Mouse (Mus musculus): ENCODE measurements around the gene Pld6. TPM values are rescaled to one million over a fixed set of nuclear protein-coding genes. Genes with fewer than 3 reads are reported as not detected.

The Pld6 gene
- polyA plus RNA-seq, 1 experiment from 2014 or later = 0.72 TPM

GRCm38 (mm10) chr11:59810480-59811158, 23.2 kb upstream of the Pld6 start:
- no peaks in the 10 kb centered on the region for H3K27me3 ChIP-seq (ENCODE audit: control insufficient read depth, insufficient read depth, low read length)
- peak overlapping the region; percentile 71 for H3K4me3 ChIP-seq (ENCODE audit: low read depth, low read length)
- peak overlapping the region; percentile 97 for H3K9ac ChIP-seq (ENCODE audit: low read length)
- H3K4me1 ChIP-seq (replicated peaks; ENCODE audit: control insufficient read depth, insufficient read depth, low read length) = peaks cover 5% of the 10 kb centered on the region; the same call in 1 of the 2 replicates
- peak overlapping the region; percentile 88 for H3K4me2 ChIP-seq (ENCODE audit: low read depth, low read length, severe bottlenecking)
- H3K27ac ChIP-seq (ENCODE audit: low read depth, low read length) = peak overlapping the region; percentile 94
- no peaks in the 10 kb centered on the region for H3K36me3 ChIP-seq (ENCODE audit: control insufficient read depth, insufficient read depth, low read length)
- no peaks in the 10 kb centered on the region for H3K9me3 ChIP-seq (ENCODE audit: control insufficient read depth, low read length)
- DNase-seq (ENCODE audit: low spot score) (no peak), ATAC-seq (replicated peaks; ENCODE audit: low FRiP score) (no peak)
- WGBS = 70% methylated on average over 14 of the region's 14 CpGs

DNA sequence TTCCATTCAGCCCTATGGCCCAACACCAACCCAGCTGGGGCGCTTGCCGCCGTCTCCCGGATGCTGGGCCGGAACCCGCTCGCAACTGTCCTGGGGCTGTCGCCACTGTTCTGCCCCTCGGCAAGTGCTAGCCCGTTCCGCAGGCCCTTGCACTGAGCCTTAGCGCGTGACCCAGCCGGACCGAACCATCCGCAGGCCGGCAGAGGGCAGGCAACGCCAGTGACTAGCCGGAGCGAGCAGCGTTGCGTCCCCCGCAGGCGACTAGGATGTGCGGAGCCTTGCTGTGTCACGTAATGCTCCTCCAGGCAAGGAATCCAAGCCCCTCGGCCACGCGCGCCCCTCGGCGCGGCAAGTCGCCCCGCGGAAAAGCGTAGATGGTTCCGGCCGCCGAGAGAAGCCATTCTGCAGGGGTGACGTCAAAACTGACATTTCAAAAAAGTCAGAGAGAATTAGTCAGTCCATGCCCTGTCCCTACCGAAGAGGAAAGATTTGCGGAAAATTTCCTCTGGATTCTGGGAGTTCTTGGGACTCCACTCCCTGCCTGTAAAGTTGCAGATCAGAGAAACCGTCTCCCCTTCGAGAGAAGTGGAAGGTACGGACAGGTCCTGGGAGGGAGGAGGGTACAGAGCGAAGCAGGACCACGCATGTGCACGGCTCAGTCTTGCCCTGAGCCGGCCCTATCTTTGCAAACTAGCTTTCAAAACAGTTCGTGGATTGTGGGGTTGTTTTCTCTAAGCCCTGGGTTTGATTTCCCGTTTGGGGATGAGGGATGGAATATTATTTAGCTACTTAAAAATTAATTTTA, 22.4 kb upstream of the Pld6 start, which contains the start of gene Flcn:
Gene Flcn, minus strand, starts transcription at position 347 of the 805 bp plus-strand sequence.
- Histone ChIP-seq H3K27me3 (ENCODE audit: control insufficient read depth, insufficient read depth, low read length) (no peaks in the 10 kb centered on the region), H3K36me3 (ENCODE audit: control insufficient read depth, insufficient read depth, low read length) (no peaks in the 10 kb centered on the region), H3K27ac (ENCODE audit: low read depth, low read length) (peak within 1 kb of the TSS; percentile 94), H3K9me3 (ENCODE audit: control insufficient read depth, low read length) (no peaks in the 10 kb centered on the region), H3K4me2 (ENCODE audit: low read depth, low read length, severe bottlenecking) (peak within 1 kb of the TSS; percentile 88), H3K9ac (ENCODE audit: low read length) (peak within 1 kb of the TSS; percentile 97), H3K4me3 (ENCODE audit: low read depth, low read length) (peak within 1 kb of the TSS; percentile 71), H3K4me1 (replicated peaks; ENCODE audit: control insufficient read depth, insufficient read depth, low read length) (peaks cover 5% of the 10 kb centered on the region; the same call in 1 of the 2 replicates)
- under 1% methylated on average over 52 of the region's 52 CpGs for WGBS
- peak; percentile 95 for ATAC-seq (replicated peaks; ENCODE audit: low FRiP score)
- DNase-seq (ENCODE audit: low spot score) = peak; percentile 92

- H3K9me3 ChIP-seq (ENCODE audit: control insufficient read depth, low read length) = no peaks in the 10 kb centered on the region
- H3K27ac ChIP-seq (ENCODE audit: low read depth, low read length) = peak overlapping the region; percentile 94; the same call in 1 of the 2 replicates
- DNase-seq (ENCODE audit: low spot score) (no peak), ATAC-seq (replicated peaks; ENCODE audit: low FRiP score) (no peak)
- H3K4me3 ChIP-seq (ENCODE audit: low read depth, low read length) = peak overlapping the region; percentile 71
- WGBS = 1% methylated on average over 15 of the region's 15 CpGs
- H3K36me3 ChIP-seq (ENCODE audit: control insufficient read depth, insufficient read depth, low read length) = no peaks in the 10 kb centered on the region
- peaks cover 5% of the 10 kb centered on the region; the same call in 1 of the 2 replicates for H3K4me1 ChIP-seq (replicated peaks; ENCODE audit: control insufficient read depth, insufficient read depth, low read length)
- H3K9ac ChIP-seq (ENCODE audit: low read length) = peak overlapping the region; percentile 97
- H3K4me2 ChIP-seq (ENCODE audit: low read depth, low read length, severe bottlenecking) = peak overlapping the region; percentile 88
- no peaks in the 10 kb centered on the region for H3K27me3 ChIP-seq (ENCODE audit: control insufficient read depth, insufficient read depth, low read length)
Observed at GRCm38 (mm10) chr11:59809071-59809669, 21.7 kb upstream of the Pld6 start.

DNA sequence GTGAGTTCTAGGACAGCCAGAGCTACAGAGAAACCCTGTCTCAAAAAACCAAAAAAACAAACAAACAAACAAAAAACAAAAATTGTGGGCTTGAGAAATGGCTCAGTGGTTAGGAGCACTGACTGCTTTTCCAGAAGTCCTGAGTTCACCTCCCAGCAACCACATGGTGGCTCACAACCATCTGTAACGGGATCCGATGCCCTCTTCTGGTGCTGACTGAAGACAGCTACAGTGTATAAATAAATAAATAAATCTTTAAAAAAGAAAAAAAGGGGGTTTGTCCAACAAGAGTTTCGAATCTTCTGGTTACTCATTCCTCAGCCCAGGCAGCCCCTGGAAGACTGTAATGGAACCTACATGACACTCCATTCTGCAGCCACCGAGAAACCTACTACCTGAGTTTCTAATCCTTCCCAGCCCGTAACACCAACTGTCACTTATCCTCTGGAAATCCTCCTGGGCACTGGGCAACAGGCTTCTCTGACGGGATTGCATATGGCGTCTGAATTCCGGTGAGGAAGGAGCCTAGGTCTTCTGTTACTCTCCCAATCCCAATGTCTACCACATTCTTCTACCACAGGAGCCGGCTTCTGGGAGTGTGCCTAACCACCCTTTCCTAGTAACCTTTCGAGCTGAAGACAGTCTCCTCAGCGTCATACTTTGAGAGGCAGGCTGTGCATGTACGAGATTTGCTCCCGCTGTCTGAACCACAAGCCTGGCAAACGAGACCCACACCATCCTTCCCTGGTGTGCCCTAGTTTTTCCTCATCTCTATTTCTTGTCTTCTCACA, 20.9 kb upstream of the Pld6 start:
- Histone ChIP-seq H3K4me2 (ENCODE audit: low read depth, low read length, severe bottlenecking) (peak overlapping the region; percentile 88), H3K27me3 (ENCODE audit: control insufficient read depth, insufficient read depth, low read length) (no peaks in the 10 kb centered on the region), H3K9me3 (ENCODE audit: control insufficient read depth, low read length) (no peaks in the 10 kb centered on the region), H3K27ac (ENCODE audit: low read depth, low read length) (no peak overlapping the region), H3K4me1 (replicated peaks; ENCODE audit: control insufficient read depth, insufficient read depth, low read length) (peaks cover 5% of the 10 kb centered on the region; the same call in 1 of the 2 replicates), H3K9ac (ENCODE audit: low read length) (no peak overlapping the region), H3K4me3 (ENCODE audit: low read depth, low read length) (peak overlapping the region; percentile 71), H3K36me3 (ENCODE audit: control insufficient read depth, insufficient read depth, low read length) (no peaks in the 10 kb centered on the region; the same call in 1 of the 2 replicates)
- ATAC-seq (replicated peaks; ENCODE audit: low FRiP score) (no peak), DNase-seq (ENCODE audit: low spot score) (peak; percentile 45)
- 71% methylated on average over 14 of the region's 14 CpGs for WGBS

DNA sequence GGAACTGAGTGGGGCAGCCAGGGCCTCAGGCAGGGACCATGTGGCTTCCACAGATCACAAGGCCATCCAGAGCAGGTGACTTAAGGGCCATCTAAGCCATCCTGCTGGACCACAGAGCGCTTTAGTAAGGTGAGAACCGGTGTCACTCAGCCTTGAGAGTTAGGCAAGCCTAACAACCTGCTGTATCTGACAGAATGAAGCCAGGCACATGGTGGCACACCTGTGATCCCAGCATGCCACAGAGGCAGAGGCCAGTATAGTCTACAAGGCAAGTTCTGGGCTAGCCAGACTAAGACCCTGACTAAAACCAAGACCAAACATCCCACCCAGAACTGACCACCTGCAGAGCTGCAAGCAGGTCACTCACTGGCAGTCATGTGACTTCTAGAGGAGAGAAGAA, 18.2 kb upstream of the Pld6 start:
- 91% methylated on average over 2 of the region's 2 CpGs for WGBS

DNA sequence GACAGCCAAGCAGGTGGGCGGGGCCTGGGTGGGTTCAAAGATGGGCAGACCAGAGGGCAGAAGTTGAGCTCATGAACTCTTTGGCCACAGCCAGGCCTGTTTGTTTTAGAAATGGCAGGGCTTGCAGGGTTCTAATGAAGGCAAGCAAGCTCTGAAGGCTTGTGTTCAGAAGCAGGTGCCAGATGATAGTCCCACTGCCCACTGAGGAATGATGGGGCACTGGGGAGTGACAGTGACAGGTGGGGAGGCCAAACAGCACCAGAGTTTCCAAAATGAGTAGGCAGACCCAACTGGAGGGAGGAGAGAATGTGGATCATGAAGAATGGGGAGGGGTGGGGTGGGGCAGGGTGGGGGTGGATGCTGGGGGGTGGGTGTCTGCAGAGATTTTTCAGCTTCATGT, 17.8 kb upstream of the Pld6 start:
- Histone ChIP-seq H3K9me3 (ENCODE audit: control insufficient read depth, low read length) (no peaks in the 10 kb centered on the region), H3K36me3 (ENCODE audit: control insufficient read depth, insufficient read depth, low read length) (peaks cover 4% of the 10 kb centered on the region; the same call in 1 of the 2 replicates)
- WGBS = 100% methylated on average over 1 of the region's 1 CpGs

More for the DNA sequence above, 18.2 kb upstream of the Pld6 start:
- ATAC-seq (replicated peaks; ENCODE audit: low FRiP score) = no peak
- peaks cover 5% of the 10 kb centered on the region; the same call in 1 of the 2 replicates for H3K4me1 ChIP-seq (replicated peaks; ENCODE audit: control insufficient read depth, insufficient read depth, low read length)
- peak; percentile 41 for DNase-seq (ENCODE audit: low spot score)
- no peaks in the 10 kb centered on the region for H3K9me3 ChIP-seq (ENCODE audit: control insufficient read depth, low read length)
- H3K27ac ChIP-seq (ENCODE audit: low read depth, low read length) = no peak overlapping the region
- no peaks in the 10 kb centered on the region for H3K27me3 ChIP-seq (ENCODE audit: control insufficient read depth, insufficient read depth, low read length)
- peaks cover 2% of the 10 kb centered on the region; the same call in 1 of the 2 replicates for H3K36me3 ChIP-seq (ENCODE audit: control insufficient read depth, insufficient read depth, low read length)
- no peak overlapping the region for H3K4me2 ChIP-seq (ENCODE audit: low read depth, low read length, severe bottlenecking)
- H3K9ac ChIP-seq (ENCODE audit: low read length) = no peak overlapping the region
- H3K4me3 ChIP-seq (ENCODE audit: low read depth, low read length) = no peak overlapping the region

GRCm38 (mm10) chr11:59804409-59805110, 17.1 kb upstream of the Pld6 start:
- Histone ChIP-seq H3K4me3 (ENCODE audit: low read depth, low read length) (no peak overlapping the region), H3K36me3 (ENCODE audit: control insufficient read depth, insufficient read depth, low read length) (peaks cover 4% of the 10 kb centered on the region; the same call in 1 of the 2 replicates), H3K9me3 (ENCODE audit: control insufficient read depth, low read length) (no peaks in the 10 kb centered on the region), H3K9ac (ENCODE audit: low read length) (no peak overlapping the region), H3K27me3 (ENCODE audit: control insufficient read depth, insufficient read depth, low read length) (no peaks in the 10 kb centered on the region), H3K4me1 (replicated peaks; ENCODE audit: control insufficient read depth, insufficient read depth, low read length) (peaks cover 5% of the 10 kb centered on the region; the same call in 1 of the 2 replicates), H3K27ac (ENCODE audit: low read depth, low read length) (no peak overlapping the region), H3K4me2 (ENCODE audit: low read depth, low read length, severe bottlenecking) (no peak overlapping the region)
- no peak for ATAC-seq (replicated peaks; ENCODE audit: low FRiP score)
- 91% methylated on average over 22 of the region's 22 CpGs for WGBS
- DNase-seq (ENCODE audit: low spot score) = peak; percentile 49

More for the DNA sequence above, 17.8 kb upstream of the Pld6 start:
- no peak overlapping the region for H3K9ac ChIP-seq (ENCODE audit: low read length)
- no peak for ATAC-seq (replicated peaks; ENCODE audit: low FRiP score)
- peaks cover 5% of the 10 kb centered on the region; the same call in 1 of the 2 replicates for H3K4me1 ChIP-seq (replicated peaks; ENCODE audit: control insufficient read depth, insufficient read depth, low read length)
- H3K4me3 ChIP-seq (ENCODE audit: low read depth, low read length) = no peak overlapping the region
- H3K4me2 ChIP-seq (ENCODE audit: low read depth, low read length, severe bottlenecking) = no peak overlapping the region
- DNase-seq (ENCODE audit: low spot score) = no peak
- H3K27me3 ChIP-seq (ENCODE audit: control insufficient read depth, insufficient read depth, low read length) = no peaks in the 10 kb centered on the region
- H3K27ac ChIP-seq (ENCODE audit: low read depth, low read length) = no peak overlapping the region
